11 mouse cellular contexts compared by ENCODE assay signal in genomic region chr12:103823826-103824225, GRCm38 (mm10). TPM values are rescaled to one million over a fixed set of nuclear protein-coding genes. Genes with fewer than 3 reads are reported as not detected.
"Had no signal": no experiment of that assay in that cellular context is flagged by ENCODE, and none has a peak within 500 bp of the region (broad histone marks: within the 10 kb centered on the region; RNA-seq: fewer than 3 reads in every experiment).

No protein-coding gene starts in this region.

RNA-seq across cellular contexts. Expression of gene Serpina1b, which starts 6.3 kb away (rescaled TPM):
- total RNA-seq: layer of hippocampus, adult 8-10 months; layer of hippocampus, postnatal 14 days; left cerebral cortex, adult 18-20 months; left cerebral cortex, postnatal 4 days; megakaryocyte progenitor cell, adult 5-6 weeks; midbrain, postnatal 0 days had no signal
- polyA plus RNA-seq: midbrain, postnatal 0 days had no signal

RNA-seq across cellular contexts. Expression of gene Serpina1a, which starts 39.5 kb away (rescaled TPM):
- total RNA-seq: layer of hippocampus, adult 8-10 months; layer of hippocampus, postnatal 14 days; left cerebral cortex, adult 18-20 months; left cerebral cortex, postnatal 10 days; left cerebral cortex, postnatal 4 days; megakaryocyte progenitor cell, adult 5-6 weeks; midbrain, postnatal 0 days had no signal
- polyA plus RNA-seq: midbrain, postnatal 0 days had no signal

RNA-seq across cellular contexts. Expression of gene Serpina1d, which starts 50.4 kb away (rescaled TPM):
- total RNA-seq: layer of hippocampus, adult 8-10 months; layer of hippocampus, postnatal 14 days; left cerebral cortex, postnatal 10 days; left cerebral cortex, postnatal 4 days; megakaryocyte progenitor cell, adult 5-6 weeks; midbrain, postnatal 0 days had no signal
- polyA plus RNA-seq: kidney, embryonic 14.5 days; limb, embryonic 13.5 days; midbrain, embryonic 13.5 days; midbrain, postnatal 0 days; neural tube, embryonic 14.5 days had no signal
